Mouse (Mus musculus) CD4-positive naive resting alpha-beta T cell, adult 57 days (primary cell): ENCODE results near the gene Cysrt1. TPM values are rescaled to one million over a fixed set of nuclear protein-coding genes. Genes with fewer than 3 reads are reported as not detected.

Experiments
- total RNA-seq: library from RNA; stranded (reverse); gene quantifications from one replicate; pipeline ENCODE4 v1.2.4, GENCODE M21; 2023

The Cysrt1 gene
- total RNA-seq = not detected

DNA sequence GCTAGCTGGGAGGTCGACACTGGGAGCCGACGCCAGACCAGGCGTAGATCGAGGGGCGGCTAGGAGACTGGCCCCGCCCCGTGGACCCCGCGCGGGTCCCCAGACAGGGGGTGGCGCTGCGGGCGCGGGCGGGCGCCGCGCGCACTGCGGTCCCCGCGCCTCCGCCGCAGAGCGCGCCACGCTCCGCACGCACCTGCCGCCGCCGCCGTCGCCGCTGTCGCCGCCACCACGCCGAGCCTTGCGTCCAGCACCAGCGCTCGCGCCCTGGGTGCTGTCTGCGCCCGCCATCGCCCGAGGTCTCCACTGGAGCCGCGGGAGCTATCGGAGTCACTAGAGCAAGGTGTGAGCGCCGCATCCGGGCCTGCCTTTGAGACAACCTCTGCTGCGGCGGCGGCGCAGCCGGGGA lies at the start of gene Cysrt1, which contains the start of gene Rnf208:
TSS of gene Cysrt1 (minus strand) at position 352 of the 406 bp plus-strand sequence.
TSS of gene Rnf208 (plus strand) at position 155 of the 406 bp plus-strand sequence.

DNA sequence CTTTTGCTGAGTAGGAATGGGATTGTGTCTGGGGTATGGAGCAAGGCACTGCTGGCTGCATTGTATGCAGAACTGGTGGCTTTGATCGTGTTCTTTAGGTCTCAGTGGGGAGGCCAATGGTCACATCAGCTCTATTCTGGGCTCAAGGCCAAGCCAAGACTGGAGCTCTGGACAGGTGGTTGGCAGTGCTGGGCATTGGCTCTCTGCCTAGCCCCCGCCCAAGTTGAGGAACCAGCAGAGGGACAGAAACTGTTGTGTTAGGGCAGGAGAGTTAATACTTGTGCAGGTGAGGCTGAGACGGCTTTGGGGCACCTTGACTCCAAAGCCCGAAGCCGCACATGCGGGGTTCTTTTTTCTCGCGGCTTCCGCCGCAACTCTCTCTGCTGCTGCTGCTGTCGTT lies 47.4 kb upstream of the Cysrt1 start, which contains the start of gene Lrrc26:
TSS of gene Lrrc26 (plus strand) at position 265 of the 400 bp plus-strand sequence.

DNA sequence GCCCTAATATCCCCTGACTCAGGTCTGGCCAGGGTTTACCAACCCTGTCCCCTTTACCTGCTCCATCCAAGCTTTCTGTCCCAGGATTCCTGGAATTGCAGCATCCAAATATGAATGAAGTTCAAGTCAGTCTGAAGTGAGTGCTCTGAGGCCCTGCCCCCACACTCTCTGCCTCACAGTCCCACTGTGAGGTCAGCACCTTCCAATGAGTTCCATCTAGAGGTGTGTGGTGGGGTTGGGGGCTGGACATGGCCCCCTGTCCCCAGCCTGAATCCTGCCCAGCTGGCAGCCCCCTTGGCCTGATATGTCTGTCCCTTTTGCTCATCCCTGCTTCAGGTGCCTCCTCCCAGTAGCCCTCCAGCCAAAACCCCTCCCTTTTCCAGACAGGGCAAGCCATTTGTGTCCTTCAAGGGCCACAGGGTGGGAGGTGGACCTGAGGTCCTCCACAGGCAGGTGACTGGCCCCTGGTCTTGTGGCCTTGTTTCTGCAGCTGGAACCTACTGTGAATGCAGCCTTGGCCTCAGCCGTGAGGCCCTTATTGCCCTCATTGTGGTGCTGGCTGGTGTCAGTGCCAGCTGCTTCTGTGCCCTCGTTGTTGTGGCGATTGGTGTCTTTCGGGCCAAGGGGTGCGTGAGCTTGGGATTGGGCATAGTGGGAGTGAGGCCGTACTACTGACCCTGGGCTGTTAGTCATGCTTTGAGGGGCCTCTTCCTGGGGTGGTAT lies 45.8 kb upstream of the Cysrt1 start, which contains the start of gene Tmem210:
TSS of gene Tmem210 (plus strand) at position 219 of the 723 bp plus-strand sequence.

DNA sequence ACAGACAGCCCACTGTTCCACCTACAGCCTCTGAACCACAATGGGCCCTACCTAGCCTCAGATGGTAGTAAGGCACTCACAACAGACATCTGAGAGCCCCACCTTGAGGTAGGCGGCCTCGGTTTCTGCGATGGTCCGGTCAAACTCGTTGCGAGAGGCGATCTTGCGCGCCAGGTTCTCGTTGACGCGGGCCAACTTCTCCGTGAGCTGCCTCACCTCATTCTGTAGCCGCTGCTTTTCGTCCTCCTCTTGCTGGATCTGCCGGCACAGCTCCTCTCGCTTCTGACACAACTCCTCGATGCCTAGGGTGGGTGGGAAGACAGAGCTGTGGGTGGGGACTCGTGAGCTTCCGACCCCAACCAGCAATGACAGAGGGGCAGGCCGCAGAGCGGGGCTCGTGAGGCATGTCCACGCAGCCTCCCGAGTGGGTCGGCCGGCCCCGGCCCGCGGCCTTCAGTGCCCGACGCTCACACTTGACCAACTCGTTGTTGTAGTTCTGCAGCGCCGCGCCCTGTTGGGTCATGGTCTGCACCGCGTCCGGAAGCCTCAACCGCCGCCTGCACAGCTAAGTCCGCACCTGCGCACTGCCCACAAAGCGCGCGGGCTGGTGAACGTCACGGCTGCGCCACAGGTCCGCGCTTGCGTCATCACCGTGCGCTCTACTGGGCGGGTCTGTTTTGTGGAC lies 29.7 kb upstream of the Cysrt1 start, which contains the start of the genes Ssna1 and Anapc2:
TSS of gene Ssna1 (minus strand) at position 612 of the 685 bp plus-strand sequence.
TSS of gene Anapc2 (plus strand) at position 652 of the 685 bp plus-strand sequence.

DNA sequence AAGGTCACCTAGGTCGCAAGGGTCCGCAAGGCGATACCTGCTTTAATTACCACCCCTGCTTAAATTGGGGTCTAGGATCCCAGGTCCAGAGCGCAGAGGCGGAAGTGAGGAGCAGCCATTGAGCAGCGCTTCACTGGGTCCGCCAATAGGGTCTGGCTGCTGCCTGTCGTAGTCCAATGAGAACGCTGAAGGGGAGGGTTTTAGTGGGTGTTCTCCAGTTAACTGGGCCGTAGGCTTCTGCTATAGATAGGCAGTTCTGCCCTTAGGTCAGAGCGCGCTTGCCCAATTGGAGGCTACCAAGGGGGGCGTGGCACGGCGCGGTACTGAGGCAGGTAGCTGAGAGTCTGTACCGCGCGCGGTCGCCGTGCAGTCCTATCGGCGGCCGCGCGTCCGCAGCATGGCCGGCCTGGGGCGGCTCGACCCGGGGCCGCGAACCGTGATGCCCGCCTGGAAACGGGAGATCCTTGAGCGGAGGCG lies 20.1 kb upstream of the Cysrt1 start, which contains the start of gene Tprn:
TSS of gene Tprn (plus strand) at position 328 of the 477 bp plus-strand sequence.

DNA sequence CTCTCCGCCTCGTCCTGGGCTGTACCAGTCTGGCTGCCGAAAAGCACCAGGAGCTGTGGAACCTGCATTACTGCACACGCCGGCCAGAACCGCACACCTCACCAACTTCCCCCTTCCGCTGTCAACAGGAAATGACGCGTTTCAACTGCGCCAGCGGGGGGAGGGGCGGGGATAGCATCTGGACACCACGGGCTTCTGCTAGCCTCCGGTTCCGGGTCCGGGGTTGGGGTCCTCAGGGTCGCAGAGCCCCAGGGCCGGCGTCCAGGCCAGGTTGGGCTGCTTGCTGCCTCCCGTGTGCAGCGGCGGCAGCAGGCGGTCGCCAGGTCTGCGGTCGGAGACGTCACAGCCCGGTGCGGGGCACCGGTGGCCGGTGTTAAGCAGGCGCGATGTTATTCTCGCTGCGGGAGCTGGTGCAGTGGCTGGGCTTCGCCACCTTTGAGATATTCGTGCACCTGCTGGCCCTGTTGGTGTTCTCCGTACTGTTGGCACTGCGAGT lies 13.1 kb upstream of the Cysrt1 start, which contains the start of gene Tmem203:
TSS of gene Tmem203 (plus strand) at position 156 of the 496 bp plus-strand sequence.

DNA sequence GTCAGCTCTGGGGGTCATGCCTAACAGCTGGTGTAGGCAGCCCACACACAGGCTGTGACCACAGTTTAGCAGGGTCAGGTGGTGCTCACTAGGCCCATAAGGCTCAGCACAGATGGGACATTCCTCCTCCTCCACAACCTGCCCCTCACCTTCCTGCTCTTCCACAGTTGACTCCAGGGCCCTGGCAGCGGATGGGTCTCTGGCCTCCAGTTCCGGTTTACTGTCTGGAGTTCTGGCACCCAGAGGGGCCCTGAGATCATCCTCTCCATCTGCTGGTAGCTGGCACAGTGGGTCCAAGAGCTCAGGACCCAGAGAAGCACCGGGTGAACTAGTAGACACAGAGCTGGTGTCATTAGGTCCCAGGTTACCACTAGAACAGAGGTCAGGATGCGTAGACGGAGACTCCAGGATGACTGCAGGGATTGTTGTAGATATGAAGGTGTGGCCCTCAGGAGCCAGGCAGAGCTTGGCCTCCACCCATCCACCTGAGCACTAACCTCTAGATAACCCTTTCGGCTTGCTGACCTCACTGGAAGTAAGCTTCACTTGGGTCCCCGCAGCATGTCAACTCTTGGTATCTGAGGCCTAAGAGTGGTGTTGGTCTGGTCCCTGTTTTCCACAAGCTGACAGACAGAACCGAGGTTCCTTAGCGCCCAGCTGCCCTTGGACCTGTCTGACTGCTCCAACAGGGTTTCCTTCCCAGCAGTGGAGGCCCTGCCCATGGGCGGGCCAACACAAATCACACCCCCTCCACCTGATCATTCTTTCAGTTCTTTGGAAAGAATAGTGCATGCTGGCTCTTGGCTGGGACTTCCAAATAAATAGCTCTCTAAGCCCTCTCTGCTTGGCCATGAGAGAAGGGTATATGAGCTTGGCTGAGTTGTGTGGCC lies 4.2 kb upstream of the Cysrt1 start, which contains the start of gene AL732309.1:
TSS of gene AL732309.1 (minus strand) at position 681 of the 890 bp plus-strand sequence.

DNA sequence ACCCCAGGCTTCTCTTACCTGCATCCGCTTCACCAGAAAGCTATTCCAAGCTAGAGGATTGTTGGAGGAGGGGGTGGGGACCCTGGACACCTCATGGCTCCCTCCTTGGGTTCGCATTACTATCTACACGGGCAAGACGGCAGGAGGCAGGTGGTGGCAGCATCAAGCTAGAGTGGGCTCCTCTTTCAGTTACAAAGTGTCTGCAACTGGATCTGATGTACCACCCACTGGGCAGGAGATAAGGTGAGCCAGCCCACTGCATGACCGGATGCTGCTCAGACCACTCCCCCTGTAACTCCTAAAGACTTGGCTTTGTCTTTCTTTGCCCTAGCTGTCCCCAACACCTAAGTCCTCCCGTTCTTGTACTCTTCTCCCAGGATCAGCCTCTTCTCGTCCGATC lies 5.6 kb downstream of the Cysrt1 start, which contains the start of gene Rnf224:
TSS of gene Rnf224 (minus strand) at position 174 of the 400 bp plus-strand sequence.

DNA sequence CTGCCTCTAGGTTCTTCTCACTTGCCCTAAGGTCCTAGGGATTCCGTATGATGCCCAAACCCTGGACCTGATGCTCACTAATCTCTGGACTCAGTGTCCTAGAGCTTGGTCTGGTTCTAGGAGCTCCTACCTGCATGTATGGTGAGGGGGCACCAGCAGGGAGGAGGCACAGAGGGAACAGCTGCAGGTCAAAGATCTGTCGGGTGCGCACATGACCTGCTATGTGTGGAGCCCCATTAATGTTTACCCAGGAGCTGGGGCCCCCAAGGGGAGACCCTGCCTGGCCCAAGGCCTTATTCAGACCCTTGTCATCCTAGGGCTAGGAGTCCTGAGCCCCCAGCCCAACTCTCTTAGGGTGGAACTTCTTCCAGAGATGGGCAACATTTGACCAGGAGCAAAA lies 8.2 kb downstream of the Cysrt1 start, which contains the start of gene Slc34a3:
TSS of gene Slc34a3 (minus strand) at position 315 of the 400 bp plus-strand sequence.

DNA sequence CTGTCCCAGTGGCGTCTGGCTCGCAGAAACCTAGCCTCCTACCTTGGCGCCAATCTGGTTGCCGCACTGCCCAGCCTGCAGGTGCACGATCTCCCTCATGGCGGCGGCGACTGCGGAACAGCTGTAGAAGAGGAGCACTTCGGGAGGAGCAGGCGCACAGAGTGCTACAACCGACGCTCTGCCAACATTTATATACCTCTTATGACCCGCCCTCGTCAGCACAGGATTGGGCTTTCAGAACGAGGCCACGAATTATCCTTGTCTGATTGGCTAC lies 17.8 kb downstream of the Cysrt1 start, which contains the start of gene Tubb4b:
TSS of gene Tubb4b (minus strand) at position 211 of the 274 bp plus-strand sequence.

DNA sequence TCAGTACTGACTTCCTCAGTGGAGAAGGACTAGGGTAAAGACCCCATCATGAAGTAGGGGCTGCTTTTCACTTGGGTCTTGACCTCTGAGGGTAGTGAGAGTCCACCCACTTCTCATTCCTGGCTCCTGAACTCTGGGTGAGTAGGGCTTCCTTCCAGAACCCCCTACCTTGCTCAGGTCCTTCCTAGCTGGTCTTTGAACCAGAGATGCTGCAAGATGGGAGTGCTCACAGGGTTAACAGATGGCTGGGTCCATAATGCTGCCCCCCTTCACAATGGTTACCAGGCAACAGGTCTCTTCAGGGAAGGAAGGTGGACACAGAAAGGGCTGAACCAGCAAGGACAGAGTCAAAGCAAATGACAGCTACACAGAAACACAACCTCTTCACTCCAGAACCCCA lies 23.8 kb downstream of the Cysrt1 start, which contains the start of gene Fam166a:
TSS of gene Fam166a (plus strand) at position 301 of the 400 bp plus-strand sequence.

DNA sequence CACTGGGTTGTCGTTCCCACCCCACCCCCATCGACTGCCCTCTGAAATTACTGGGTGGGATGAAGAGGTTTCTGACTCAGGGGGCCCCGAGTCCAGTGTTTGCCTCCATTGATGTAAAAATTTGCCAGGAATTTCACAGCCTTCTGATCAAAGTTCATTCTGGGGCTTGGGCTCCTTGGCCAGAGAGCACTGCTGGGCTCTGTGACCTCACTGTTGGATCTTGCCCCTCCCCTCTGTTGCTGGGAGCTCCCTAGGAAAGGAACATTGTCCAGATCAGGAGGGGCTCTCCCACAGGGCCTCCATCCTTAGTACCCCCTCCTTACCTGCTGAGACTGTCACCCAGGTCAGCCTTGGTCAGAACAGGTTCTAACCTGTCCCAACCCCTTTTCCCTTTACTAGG lies 27.8 kb downstream of the Cysrt1 start, which contains the start of gene Stpg3:
TSS of gene Stpg3 (minus strand) at position 194 of the 400 bp plus-strand sequence.

DNA sequence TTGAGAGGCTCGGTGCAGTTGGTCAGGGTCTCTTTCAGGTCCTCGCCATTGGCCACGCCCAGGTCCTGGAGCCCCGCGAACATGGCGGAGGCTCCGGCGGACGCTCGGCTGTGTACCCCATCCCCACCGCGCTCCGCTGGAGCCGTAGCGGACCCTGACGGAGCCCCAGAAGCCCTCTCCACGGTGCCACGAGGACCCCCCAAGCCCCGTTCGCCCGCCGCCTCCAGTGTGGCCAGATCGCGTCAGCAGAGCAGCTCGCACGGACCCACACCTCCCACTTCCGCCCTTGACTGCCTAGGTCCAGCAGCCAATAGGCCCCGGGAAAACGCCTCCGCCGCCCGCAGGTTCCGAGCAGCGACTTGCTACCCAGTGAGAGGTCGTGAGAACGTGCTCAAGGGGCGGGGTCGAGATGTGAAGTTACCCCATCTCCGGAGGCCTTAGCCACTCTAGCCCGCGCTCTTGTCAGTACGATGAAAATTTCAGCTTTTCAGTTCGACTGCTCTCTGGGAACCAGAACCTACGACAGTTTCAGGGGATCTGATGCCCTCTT lies 31.1 kb downstream of the Cysrt1 start, which contains the start of gene Nelfb:
TSS of gene Nelfb (minus strand) at position 369 of the 550 bp plus-strand sequence.

DNA sequence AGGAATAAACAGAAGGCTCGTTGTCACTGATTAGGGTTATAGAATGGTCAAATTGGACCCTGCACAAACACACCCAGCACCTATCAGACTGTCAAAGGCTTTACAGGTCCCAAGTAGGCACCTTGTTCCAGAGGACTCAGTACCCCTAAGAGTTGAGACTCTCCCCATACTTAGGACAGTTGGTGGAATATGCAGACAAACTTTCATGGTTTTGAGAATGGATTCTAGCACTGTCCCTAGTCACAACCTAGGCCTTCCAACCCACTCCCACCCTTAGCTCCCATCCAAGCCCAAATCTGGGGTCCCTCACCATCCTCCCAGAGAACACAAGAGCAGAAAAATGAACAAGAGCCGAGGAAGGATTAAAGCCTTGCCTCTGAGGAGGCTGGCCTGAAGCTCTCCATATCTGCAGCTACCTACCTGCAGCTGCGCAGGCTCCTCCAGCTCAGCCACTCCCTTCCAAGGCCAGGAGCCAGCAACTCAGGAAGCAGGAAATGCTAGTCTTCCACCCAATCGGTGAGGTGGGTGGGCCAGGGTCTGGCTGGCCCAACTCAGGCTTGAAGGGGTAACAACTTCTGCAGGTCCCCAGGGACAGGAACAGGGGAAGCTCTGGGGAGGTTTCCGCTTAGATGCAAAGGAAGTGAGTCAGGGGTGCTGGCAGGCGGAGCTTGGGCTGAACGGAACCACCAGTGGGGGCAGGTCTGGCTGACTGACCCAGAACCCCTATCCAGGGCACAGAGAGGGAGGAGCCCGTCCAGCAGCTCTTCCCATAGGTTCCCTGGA lies 45.9 kb downstream of the Cysrt1 start, which contains the start of gene Tor4a:
TSS of gene Tor4a (minus strand) at position 715 of the 783 bp plus-strand sequence.

Other genes with a start within 250 kb of the Cysrt1 start
- gene Nsmf, start 188.1 kb downstream of the Cysrt1 start, total RNA-seq = 22.3 TPM
- gene Entpd8, start 162.1 kb downstream of the Cysrt1 start, total RNA-seq = not detected
- gene Noxa1, start 147.3 kb downstream of the Cysrt1 start, total RNA-seq = not detected
- gene Nrarp, start 61.7 kb downstream of the Cysrt1 start, total RNA-seq = 5.2 TPM
- 23.0 TPM for gene Tor4a, start 45.6 kb downstream of the Cysrt1 start, total RNA-seq
- 63.7 TPM for gene Nelfb, start 31.0 kb downstream of the Cysrt1 start, total RNA-seq
- not detected for gene Stpg3, start 27.8 kb downstream of the Cysrt1 start, total RNA-seq
- gene Fam166a, start 23.7 kb downstream of the Cysrt1 start, total RNA-seq = not detected
- gene Tubb4b, start 17.8 kb downstream of the Cysrt1 start, total RNA-seq = 113 TPM
- not detected for gene Slc34a3, start 8.1 kb downstream of the Cysrt1 start, total RNA-seq
- gene Rnf224, start 5.7 kb downstream of the Cysrt1 start, total RNA-seq = not detected
- not detected for gene Rnf208, start 197 bp downstream of the Cysrt1 start, total RNA-seq
- 5.9 TPM for gene AL732309.1, start 4.4 kb upstream of the Cysrt1 start, total RNA-seq
- 24.4 TPM for gene Tmem203, start 13.0 kb upstream of the Cysrt1 start, total RNA-seq
- 29.6 TPM for gene Tprn, start 20.2 kb upstream of the Cysrt1 start, total RNA-seq
- gene Ssna1, start 30.0 kb upstream of the Cysrt1 start, total RNA-seq = 35.2 TPM
- gene Anapc2, start 30.0 kb upstream of the Cysrt1 start, total RNA-seq = 99.3 TPM
- not detected for gene Tmem210, start 45.7 kb upstream of the Cysrt1 start, total RNA-seq
- not detected for gene Lrrc26, start 47.5 kb upstream of the Cysrt1 start, total RNA-seq
- not detected for gene Grin1, start 76.7 kb upstream of the Cysrt1 start, total RNA-seq
- 50.6 TPM for gene Man1b1, start 89.9 kb upstream of the Cysrt1 start, total RNA-seq
- 17.2 TPM for gene Dpp7, start 113.9 kb upstream of the Cysrt1 start, total RNA-seq
- gene Uap1l1, start 123.2 kb upstream of the Cysrt1 start, total RNA-seq = 10.3 TPM
- 0.74 TPM for gene Sapcd2, start 129.9 kb upstream of the Cysrt1 start, total RNA-seq
- gene Entpd2, start 153.4 kb upstream of the Cysrt1 start, total RNA-seq = 1.4 TPM
- gene Npdc1, start 156.9 kb upstream of the Cysrt1 start, total RNA-seq = 0.98 TPM
- gene Fut7, start 180.8 kb upstream of the Cysrt1 start, total RNA-seq = 0.59 TPM
- 69.0 TPM for gene Abca2, start 186.3 kb upstream of the Cysrt1 start, total RNA-seq
- gene Clic3, start 214.4 kb upstream of the Cysrt1 start, total RNA-seq = not detected
- 92.6 TPM for gene Paxx, start 218.6 kb upstream of the Cysrt1 start, total RNA-seq
- not detected for gene Ptgds, start 227.6 kb upstream of the Cysrt1 start, total RNA-seq